Mouse (Mus musculus) layer of hippocampus, postnatal 14 days (tissue): Measurements from ENCODE around the gene Apopt1. TPM values are rescaled to one million over a fixed set of nuclear protein-coding genes. Genes with fewer than 3 reads are reported as not detected.

Source experiments
- DNase-seq, 2 experiments: peaks; one replicate each; pipeline ENCODE4 v3.0.0; 2021 to 2022; ENCODE audit warnings: low spot score in 2 of 2, mixed read lengths in 1 of 2
- total RNA-seq, 2 experiments: library from RNA; stranded (reverse); gene quantifications; 2 replicates each; pipeline ENCODE4 v1.2.3; 2021

The Apopt1 gene
- total RNA-seq, 2 experiments from 2014 or later = 38.5 to 40.0 TPM

DNA sequence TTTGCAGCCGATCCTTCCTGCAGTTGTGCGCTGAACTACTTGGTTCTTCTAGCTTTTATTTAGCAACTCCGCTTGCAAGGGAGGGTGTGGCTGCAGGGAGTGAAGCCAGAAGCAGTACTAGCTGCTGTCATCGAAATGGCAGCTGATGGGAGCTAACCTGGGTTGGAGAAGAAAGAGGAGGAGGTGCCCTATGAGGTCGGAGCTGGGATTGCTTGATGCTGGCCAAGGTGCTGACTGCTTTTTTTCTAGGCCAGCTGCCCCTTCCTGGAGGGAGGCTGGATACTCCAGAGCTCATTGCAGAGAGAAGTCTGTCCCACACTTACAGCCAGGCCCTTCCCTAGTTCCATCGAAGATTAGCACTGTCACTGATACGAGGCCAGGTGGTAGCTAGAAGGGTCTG, 34.1 kb upstream of the Apopt1 start:
- DNase-seq = no peak

DNA sequence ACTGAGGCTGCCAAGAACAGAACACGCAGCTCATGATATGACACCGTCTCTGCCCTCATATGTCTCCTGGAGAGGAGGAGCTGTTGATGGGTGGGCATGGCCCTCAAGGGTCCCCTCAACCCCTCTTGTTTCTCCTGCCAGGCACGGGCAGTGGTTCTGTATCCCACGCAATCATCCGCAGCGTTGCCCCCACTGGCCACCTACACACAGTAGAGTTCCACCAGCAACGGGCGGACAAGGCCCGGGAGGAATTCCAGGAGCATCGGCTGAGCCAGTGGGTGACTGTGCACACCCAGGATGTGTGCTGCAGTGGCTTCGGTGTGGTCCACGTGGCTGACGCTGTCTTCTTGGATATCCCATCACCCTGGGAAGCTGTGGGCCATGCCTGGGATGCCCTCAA, 32.4 kb upstream of the Apopt1 start:
- DNase-seq = no peak

DNA sequence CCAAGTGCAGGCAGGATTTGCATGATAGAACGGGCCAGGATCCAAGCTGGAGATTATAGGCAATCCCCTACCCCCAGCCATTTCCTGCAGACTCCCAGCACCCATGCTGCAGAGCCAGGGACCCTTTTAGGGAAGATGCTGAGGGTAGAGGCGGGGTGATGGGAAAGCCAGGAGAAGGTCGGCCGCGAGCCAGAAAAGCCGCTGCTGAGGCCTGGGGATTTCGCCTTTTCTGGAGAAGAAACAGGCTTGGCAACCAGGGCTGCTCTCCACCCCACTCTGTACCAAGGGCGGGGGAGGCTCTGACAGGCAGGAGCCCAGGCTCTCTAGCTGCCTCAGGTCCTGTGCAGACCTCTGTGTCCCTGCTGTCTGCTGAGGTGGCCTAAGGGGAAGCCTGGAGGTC, 31.8 kb upstream of the Apopt1 start:
- no peak for DNase-seq

DNA sequence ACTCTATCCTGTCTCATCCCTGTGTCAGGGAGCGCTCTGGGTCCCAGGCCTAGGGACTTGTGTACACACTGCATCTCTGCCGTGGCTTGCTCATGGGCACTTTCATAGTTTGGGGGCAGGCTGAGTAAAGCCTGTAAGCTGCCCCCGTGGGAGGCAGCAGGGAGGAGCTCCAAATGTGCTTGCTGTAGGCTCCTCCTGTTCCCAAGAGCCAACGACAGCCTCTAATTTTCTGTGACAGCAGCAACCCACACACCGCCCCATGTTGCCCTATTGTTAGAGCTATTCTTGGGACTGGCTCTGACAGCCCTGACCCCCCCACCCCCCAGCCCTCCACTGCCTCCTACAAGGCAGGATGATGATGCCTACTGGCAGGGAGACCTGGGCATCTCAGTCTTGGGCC, 31.1 kb upstream of the Apopt1 start:
- DNase-seq = no peak

DNA sequence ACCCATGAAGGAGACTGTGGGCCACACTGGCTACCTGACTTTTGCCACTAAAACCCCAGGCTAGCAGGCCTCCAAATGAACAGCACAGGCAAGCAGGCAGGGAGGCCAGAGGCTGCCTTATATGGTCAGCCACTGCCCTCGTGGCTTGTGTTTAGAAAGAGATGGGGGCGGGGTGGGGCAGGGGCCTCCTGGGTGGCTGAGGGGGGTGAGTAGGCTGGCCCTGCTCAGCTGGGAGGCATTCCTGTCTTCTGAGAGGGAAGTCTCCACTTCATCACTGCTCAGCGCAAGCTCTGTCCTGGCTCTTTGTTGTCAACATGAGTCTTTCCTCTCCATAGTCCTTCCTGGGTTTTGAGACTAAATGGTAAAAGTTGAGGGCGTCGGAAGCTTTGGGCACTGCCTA, 30.3 kb upstream of the Apopt1 start:
- no peak for DNase-seq

DNA sequence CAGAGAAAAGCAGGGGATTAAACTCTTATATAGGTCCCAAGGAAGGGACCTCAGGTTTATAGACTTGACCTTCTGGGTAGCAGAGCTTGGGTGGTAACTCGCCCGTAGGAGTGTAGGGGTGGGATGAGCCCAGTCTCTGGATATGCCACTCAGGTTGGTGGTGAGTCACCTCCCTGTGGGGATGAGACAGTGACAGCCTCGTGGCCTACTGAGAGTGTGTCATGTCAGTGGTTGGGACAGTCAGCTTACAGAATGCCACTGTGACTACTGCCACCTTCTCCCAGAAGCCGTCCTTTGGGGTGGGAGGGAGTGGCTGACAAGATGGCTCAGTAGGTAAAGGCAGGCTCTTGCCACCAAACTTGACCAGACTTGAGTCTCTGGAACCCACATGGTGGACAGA, 26.7 kb upstream of the Apopt1 start:
- DNase-seq = no peak

DNA sequence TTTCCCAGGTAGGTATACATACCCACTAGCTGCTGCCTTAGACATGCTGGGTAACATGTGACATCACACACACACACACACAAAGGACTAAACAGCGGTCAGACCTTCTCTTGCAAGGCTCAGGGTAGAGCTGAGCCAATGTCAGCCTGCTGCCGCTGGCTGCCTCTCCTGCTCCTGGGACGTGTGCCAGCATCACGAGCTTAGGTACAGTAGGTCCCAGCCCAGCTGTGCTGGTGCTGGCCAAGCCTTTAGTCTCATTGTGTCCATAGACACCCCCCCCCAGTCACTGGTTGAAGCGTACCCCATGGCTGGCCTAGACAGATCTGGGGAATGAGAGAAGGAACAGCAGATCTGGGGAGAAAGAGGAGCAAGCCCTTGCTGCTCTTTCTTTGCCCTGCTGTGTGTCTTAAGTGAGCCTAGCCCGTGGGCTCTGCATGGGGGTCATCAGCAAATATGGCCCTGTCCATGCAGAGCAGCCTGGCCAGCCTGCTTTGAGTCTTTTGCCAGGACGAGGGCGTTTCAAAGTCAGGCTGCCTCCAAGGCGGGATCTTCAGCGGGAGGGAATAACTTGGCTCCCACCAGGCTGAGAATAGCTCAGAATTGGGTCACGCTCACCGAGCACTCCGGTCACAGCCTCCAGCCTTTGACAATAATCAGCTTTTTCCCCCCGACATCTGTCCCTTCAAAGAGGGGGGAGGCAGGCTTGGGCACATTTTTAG, 25.6 kb upstream of the Apopt1 start:
- peak in 1 of 2 experiments; percentile 77 for DNase-seq

DNA sequence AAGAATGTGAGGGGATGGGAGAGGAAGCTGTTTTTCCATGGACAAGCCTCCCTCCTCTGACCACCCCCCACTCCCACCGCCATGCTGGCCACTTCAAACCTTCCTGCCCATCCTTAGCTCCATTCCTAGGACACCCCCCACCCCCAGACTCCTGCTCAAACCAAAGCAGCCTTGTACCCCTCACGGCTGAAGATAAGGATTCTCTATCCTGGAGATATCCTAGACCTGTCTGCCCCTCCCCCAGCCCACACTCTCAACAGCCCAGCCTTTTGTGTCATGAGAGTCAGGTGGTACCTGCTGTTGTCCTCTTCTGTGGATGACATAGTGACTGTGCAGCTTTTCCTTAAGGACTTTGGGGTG, 25.0 kb upstream of the Apopt1 start:
- no peak for DNase-seq

DNA sequence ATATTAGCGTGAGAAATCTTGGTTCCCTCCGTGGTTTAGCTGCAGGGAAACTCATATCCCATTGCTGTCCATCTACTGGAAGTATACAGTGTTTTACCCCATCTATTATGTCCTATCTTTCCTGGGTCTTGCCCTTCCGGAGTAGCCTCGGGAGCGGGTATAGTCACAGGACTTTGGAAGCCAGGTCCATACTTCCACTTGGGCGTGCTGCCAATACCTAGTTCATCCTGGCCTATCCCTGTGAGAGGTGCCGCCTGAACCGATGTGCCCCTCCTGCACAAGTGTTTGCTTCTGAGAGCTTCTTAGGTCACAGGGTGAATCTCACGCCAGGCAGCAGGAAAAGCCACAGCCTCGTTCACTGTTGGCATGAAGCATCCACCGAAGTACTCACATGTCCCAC, 23.6 kb upstream of the Apopt1 start:
- DNase-seq = no peak

DNA sequence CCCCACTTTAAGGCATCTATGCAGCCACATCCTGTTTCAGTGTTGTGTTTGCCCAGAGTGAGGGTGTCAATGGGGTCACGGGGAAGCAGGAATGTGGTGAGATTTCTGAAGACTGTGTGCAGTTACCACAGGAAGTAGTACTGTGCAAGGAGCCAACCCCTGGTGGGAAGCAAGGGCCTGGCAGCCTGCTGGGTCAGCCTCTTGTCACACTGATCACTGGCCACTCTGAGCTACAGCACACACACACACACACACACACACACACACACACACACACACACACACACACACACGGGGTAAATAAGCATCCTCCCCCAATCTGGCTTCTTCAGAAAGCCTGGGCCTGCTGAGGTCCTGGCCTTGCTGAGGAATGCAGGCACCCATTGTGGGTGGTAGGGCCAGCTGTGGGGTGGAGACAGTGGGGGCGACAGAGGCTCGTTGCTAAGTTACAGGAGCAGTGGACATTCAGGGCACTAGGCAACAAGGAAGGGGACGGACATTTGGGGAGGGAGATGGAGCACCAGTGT, 21.7 kb upstream of the Apopt1 start:
- peak in 1 of 2 experiments; percentile 64 for DNase-seq

DNA sequence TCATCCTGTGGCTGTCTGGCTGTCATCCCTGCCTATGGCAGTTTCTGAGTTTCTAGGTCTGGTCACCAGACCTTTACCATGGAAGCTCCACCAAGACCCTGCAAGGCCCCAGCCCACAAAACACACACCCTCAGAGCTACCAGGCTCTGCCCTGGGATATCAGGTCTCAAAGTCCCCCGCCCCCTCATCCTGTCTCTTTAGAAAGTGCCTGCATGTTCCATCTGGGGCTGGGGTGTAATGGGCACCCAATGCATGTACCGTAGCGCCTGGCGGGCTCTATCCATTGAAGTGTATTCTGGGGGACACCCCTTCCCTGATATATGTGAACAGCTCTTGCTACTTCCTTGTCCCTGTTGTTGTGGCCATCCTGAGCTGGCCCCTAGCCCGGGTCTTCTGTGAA, 20.2 kb upstream of the Apopt1 start:
- no peak for DNase-seq

DNA sequence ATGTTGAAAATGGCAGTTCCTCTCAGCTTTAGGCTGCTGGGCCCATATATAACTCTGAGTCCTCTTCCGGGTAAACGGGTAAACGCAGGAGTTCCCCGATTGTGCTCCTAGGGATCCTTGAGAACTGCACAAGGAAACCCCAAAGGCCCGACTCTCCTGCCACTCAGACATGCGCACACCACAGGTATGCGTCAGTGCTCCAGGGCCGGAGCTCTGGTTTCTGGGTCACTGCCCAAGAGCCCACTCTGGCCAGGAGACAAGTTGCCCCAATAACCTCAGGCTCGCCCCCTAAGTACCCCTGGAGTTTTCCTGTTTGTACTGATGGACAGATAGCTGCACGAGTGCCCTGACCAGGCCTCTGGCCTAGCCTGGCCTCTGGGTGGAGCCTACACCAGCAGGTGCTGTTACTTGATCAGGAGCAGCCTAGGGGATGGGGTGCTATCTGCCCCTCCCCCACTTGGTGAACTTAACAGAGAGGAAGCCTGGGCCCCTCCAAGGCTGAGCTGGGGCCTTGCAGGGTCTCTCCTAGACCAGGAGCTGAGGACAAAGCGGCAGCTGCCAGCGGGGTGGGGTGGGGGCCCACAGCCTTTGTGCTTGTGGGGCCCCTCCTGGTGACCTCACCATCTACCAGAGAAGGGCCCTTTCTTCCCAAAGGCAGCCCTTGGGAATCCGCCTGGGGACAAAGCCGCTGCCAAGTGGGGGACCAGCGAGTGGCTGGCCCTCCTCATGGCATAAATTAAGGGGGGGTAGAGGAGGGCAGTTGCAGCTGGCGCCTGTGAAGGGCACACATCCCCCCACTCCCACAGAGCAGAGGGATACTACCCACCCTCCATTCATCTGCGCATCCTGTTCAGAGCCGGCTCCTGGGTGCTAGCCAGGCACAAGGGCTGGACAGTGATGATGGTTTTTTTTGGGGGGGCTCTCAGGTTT, 19.5 kb upstream of the Apopt1 start:
- peak; percentile 80 to 87 for DNase-seq

DNA sequence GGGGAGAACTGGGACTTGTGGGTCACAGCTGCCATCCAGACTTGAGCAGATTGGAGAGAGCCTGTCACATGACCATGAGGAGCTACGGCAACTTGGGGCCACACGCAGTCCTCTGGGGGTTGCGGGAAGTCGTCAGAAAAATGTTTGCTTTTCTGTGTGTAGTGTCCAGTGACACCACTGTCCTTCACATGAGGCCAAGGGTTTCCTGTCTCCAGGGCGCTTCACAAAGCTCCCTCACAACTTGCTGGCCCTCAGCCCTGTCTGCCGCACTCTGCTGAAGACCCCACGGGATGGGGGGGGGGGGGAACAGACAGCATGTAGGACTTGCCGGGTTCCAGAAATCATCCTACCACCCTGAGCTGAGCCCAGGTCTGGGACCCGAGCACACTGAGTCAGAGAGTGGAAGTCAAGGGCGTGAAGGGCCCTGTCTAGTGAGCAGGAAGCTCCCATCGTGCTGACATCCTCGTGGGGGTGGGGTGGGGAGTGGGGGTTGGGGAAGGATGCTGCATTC, 18.7 kb upstream of the Apopt1 start:
- no peak for DNase-seq

DNA sequence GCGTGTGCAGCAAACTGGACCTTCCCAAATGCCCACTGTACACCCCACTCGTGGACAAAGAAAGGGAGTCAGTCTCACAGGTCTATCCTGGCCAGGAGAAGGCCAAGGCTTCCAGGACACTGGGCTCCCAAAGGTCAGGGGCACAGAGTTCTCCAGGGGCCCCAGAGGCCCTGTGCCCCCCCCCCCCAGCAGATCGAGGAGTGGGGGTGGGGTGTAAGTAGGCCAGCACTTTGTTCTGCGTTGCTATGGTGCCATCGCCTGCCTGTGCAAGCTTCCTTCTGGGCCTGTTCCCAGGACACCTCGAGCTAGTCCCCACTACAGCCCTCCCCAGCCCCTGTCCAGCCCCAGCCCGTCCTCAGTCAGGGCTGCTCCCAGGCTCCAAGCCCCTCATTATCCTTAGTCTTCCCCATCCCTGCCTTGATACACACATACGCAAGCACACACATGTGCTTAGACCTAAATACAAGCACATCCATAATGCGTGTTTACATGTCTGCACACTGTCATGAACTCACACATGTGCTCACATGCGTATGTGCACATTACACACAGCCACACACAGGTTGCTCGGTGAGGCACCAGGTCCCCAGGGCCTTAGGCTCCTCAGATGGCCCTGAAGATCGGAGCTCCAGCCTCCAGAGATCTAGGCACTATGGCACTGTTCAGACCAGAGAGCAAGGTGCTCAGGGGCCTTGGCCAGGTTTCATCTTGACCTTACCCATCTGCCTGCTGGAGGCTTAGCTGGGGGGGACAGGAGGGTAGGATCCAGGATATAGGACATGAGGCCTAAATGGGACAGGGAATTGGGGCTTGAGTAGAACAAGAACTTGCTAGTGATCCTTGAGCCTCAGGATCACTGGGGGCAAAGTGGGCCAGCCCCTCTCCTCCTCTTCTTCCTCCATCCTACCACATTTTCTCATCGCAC, 17.9 kb upstream of the Apopt1 start:
- DNase-seq = peak in 1 of 2 experiments; percentile 74

DNA sequence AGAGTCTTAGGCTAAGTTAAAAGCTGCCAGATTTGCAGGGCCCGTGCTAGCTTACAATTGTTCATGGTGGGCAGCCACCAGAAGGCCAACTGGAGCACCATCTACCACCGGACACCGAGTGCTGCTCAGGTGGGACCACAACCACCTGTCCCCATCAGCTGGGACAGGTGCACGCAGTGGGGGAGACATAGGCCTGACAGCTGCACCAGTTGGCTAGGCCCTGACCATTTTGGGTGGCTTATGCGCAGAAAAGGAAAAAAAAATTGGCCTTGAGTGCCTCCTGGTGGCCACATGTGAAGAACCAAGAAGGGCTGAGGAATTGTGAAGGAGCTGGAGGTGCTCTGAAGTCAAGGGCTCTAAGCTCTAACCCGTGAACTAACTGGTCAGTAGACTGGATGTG, 16.8 kb upstream of the Apopt1 start:
- DNase-seq = peak; percentile 78 to 79

DNA sequence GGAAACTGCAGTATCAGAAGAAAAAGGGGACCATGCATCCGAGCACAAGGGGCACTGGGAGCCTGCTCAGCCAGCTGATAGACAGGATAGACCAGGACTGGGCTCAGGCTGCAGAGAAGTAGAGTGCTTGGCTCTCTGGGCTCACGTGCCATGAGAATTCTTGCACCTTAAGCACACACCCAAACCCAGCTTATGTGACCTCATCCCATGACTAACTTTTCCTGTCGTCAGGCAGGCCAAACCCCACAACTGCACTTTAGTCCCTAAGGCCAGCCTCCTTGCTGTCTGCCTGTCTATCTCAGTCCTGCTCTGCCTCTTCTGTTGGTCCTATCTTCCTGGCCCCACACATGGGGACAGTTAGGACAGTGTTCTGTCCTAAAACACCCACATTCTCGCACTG, 15.4 kb upstream of the Apopt1 start:
- no peak for DNase-seq

DNA sequence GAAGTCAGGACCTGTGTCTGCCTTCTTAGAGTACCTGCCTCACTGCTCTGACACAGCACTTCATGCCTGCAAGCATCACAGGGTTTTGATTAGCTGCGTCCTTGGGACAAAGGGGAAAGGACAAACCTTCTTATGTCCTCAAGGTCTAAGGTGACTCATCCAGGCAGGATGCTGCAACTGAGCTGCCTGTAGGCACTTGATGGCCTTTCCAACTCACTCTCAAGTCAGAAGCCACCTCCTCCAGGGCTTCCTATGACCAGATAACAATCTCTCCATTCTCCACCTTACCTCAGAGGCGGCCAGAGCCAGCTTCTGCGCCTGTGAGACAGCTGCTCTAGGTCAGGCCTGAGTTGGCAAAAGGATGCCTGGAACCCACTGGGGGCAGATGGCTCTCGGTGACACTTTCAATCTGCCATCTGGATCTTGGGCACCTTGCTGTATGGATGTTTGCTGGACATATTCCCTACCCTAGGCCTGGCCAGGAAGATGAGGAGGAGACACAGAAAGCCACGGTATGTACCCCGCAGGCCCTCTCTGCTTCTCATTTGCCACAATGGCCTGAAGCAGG, 14.6 kb upstream of the Apopt1 start:
- no peak for DNase-seq

DNA sequence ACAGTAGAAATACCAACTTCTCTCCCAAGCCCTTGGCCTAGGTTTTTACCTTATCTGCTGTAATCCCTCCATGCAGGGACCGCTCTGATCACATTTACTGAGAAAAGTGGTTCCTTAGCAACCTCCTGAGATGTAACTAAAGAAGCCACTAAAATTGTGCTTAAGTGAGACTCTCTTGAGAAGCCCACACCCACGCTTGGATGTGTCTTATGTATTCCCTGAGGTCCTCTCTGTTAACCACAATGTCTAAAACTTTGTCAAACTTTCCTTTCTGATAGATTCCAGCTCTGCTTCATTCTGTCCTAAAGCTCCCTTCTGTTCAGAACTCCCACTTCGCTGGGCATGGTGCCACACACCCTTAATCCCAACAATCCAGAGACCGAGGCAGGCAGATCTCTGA, 13.5 kb upstream of the Apopt1 start:
- DNase-seq = no peak

DNA sequence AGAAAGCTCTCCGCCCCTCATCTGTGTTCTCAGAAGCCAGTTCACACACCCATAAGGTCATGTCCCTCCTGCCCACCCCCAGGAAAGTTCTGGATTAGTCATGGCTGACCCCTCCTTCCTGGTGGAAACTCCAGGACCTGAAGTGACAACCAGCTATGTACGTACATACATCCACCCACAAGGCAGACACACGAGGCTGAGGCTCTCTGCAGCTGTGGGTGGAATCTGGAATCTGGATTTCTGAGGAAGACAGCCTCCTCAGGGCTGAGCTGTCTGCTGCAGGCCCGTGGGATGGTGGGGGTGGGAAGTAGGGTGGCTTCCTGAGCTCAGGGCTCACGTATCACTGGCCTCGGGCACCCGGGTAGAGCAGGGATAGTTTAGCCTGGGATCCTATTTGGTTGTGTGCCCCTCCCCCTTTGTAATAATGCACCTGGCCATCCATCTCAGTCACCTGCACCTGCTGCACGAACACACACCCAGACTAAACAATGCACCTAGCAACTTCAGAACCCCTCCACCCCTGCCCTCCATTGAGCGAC, 12.1 kb upstream of the Apopt1 start:
- no peak for DNase-seq

DNA sequence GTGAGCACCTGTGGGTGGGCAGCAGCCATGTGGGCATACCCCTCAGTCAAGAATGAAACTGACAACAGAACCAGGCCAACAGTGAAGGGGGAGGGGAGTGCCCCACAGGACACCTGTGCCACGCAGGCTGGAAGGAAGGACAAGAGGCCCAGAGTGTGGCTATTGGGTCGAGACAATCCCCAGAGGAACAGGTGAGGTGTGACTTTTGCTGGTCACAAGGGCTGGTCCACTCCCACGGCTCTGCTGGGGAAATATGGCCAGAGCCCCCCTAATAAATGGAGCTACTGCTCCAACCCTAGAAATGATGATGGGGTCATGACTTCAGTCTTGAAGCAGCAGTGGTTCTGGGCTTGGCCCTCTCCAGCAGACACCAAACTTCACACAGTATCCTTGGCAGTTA, 9.8 kb upstream of the Apopt1 start:
- DNase-seq = no peak
